Mouse (Mus musculus) G1E (cell line): Measurements from ENCODE around the gene Stambp.

Experiments used
- CTCF ChIP-seq: IDR thresholded peaks from 2 replicates; pipeline ENCODE4 v1.5.1; 2012; ENCODE audit warnings: low read depth, low read length, inconsistent platforms, mixed read lengths
- GATA1 ChIP-seq: IDR thresholded peaks from 2 replicates; pipeline ENCODE4 v1.6.1; 2012; ENCODE audit warnings: borderline replicate concordance, low read length, inconsistent platforms, mixed read lengths
- POLR2AphosphoS5 ChIP-seq: IDR thresholded peaks from 2 replicates; pipeline ENCODE4 v1.6.1; 2012; ENCODE audit warnings: low read depth, low read length, inconsistent platforms; ENCODE audit not compliant: insufficient replicate concordance
- TAL1 ChIP-seq: conservative IDR thresholded peaks from 2 replicates; pipeline ENCODE4 v1.6.1; 2012; ENCODE audit warnings: low read depth, low read length, inconsistent platforms, mixed read lengths

DNA sequence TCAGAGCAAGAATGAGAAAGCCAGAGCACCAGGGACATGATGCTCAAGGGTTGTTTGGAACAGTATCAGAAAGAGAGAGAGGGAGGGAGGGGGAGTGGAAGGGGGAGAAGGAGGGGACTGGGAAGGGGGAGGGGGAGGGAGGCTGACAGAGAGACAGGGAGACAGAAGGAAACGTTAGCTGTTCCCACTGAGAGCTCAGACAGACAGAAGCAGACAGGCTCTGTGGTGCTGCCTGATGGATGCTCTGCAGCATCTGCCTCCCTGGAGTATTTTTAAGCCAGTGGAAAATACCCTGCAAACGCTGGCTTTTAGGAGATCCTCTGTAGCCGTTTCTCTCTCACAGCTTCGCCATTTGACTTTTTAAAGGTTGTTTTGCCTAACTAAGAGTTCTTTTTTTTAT, 32.5 kb downstream of the Stambp start:
- TF ChIP-seq POLR2AphosphoS5 (no peak), CTCF (no peak), TAL1 (no peak), GATA1 (no peak)
